Mouse (Mus musculus): ENCODE results near the gene Tmem59l.

- no peak for TF ChIP-seq CTCF (IDR thresholded peaks at IDR 0.05; ENCODE audit: extremely low read depth, insufficient read depth, low read length)
- TF ChIP-seq POLR2A (IDR thresholded peaks at IDR 0.05; ENCODE audit: extremely low read depth, insufficient read depth, low read length) = no peak
Observed at GRCm38 (mm10) chr8:70463306-70463705, 23.9 kb downstream of the Tmem59l start.

All from cortical plate, adult 2 months (tissue).